Mouse (Mus musculus) CH12.LX (cell line): ENCODE results near the gene Spc25. TPM values are rescaled to one million over a fixed set of nuclear protein-coding genes. Genes with fewer than 3 reads are reported as not detected.

ENCODE experiments used
- DNase-seq: peaks from one replicate; pipeline ENCODE4 v3.0.0-alpha.2; 2013; ENCODE audit errors: extremely low read depth
- H3K27ac ChIP-seq: 2 replicates; pipeline ENCODE4 v1.5.1; 2012; ENCODE audit warnings: low read depth, mild to moderate bottlenecking, control low read depth, moderate library complexity; ENCODE audit not compliant: insufficient read depth
- H3K27me3 ChIP-seq: replicated peaks from 2 replicates; pipeline ENCODE3; 2012; ENCODE audit warnings: inconsistent platforms
- H3K36me3 ChIP-seq, 2 experiments: replicated peaks in 1 of 2; 2 replicates each; pipeline versions ENCODE3 to v1.6.1; 2012; ENCODE audit warnings: inconsistent platforms in 1 of 2, low read length in 1 of 2, mild to moderate bottlenecking in 1 of 2, mixed read lengths in 1 of 2, moderate library complexity in 1 of 2; ENCODE audit not compliant: control insufficient read depth in 1 of 2, insufficient read depth in 1 of 2
- H3K4me1 ChIP-seq, 2 experiments: 2 replicates each; pipeline ENCODE4 v1.6.1; 2012; ENCODE audit warnings: inconsistent platforms in 1 of 2, moderate library complexity in 1 of 2; ENCODE audit not compliant: insufficient read depth in 2 of 2, control insufficient read depth in 1 of 2
- H3K4me2 ChIP-seq: 2 replicates; pipeline ENCODE4 v1.6.1; 2012; ENCODE audit warnings: low read depth, mild to moderate bottlenecking, control low read depth; ENCODE audit not compliant: poor library complexity, insufficient read depth, severe bottlenecking
- H3K4me3 ChIP-seq, 3 experiments: fragments of 150-350 bp in 1 of 3; sonication (generic) in 1 of 3; replicated peaks in 1 of 3; 2 replicates each; pipeline versions ENCODE3 to v1.5.1; 2011 to 2012; ENCODE audit warnings: low read depth in 2 of 3, low read length in 2 of 3, mild to moderate bottlenecking in 2 of 3, moderate library complexity in 2 of 3, control low read depth in 1 of 3, improper control_type of control experiment in 1 of 3, inconsistent platforms in 1 of 3, mixed read lengths in 1 of 3; ENCODE audit not compliant: poor library complexity in 1 of 3
- H3K79me2 ChIP-seq: replicated peaks from 2 replicates; pipeline ENCODE4 v1.6.1; 2012; ENCODE audit warnings: mild to moderate bottlenecking, moderate library complexity; ENCODE audit not compliant: control insufficient read depth, poor library complexity, insufficient read depth, severe bottlenecking; ENCODE audit errors: extremely low read depth
- H3K9ac ChIP-seq: 2 replicates; pipeline ENCODE4 v1.6.1; 2012; ENCODE audit warnings: low read depth, mild to moderate bottlenecking, control low read depth, moderate library complexity; ENCODE audit not compliant: insufficient read depth
- H3K9me3 ChIP-seq: replicated peaks from 2 replicates; pipeline ENCODE3; 2012; ENCODE audit warnings: low read length, inconsistent platforms, mixed read lengths
- BHLHE40 ChIP-seq: IDR thresholded peaks from 2 replicates; pipeline ENCODE4 v1.6.1; 2011; ENCODE audit warnings: mild to moderate bottlenecking, low read depth, low read length, improper control_type of control experiment
- CHD1 ChIP-seq: IDR thresholded peaks from 2 replicates; pipeline ENCODE4 v1.6.1; 2012; ENCODE audit warnings: low read depth, low read length, improper control_type of control experiment, inconsistent platforms
- CHD2 ChIP-seq: IDR thresholded peaks from 2 replicates; pipeline ENCODE4 v1.6.1; 2011; ENCODE audit warnings: low read length, improper control_type of control experiment
- CTCF ChIP-seq, 2 experiments: IDR thresholded peaks in 1 of 2; conservative IDR thresholded peaks in 1 of 2; 2 replicates each; pipeline ENCODE4 v1.5.1; 2011 to 2012; ENCODE audit warnings: low read depth in 2 of 2, low read length in 2 of 2, improper control_type of control experiment in 1 of 2, inconsistent platforms in 1 of 2, mild to moderate bottlenecking in 1 of 2, moderate library complexity in 1 of 2
- E2F4 ChIP-seq: IDR thresholded peaks from 2 replicates; pipeline ENCODE4 v1.6.1; 2011; ENCODE audit warnings: low read depth, low read length, improper control_type of control experiment; ENCODE audit not compliant: insufficient replicate concordance
- ELF1 ChIP-seq: IDR thresholded peaks from 2 replicates; pipeline ENCODE4 v1.6.1; 2014; ENCODE audit warnings: low read depth, mild to moderate bottlenecking, inconsistent platforms, low read length, improper control_type of control experiment
- HCFC1 ChIP-seq: IDR thresholded peaks from 2 replicates; pipeline ENCODE4 v1.6.1; 2012; ENCODE audit warnings: low read depth, mild to moderate bottlenecking, inconsistent platforms, low read length, improper control_type of control experiment
- IRF4 ChIP-seq: IDR thresholded peaks from 2 replicates; pipeline ENCODE4 v1.6.1; 2014; ENCODE audit warnings: low read depth, mild to moderate bottlenecking, inconsistent platforms, low read length, improper control_type of control experiment
- MAFK ChIP-seq: IDR thresholded peaks from 2 replicates; pipeline ENCODE4 v1.6.1; 2011; ENCODE audit warnings: low read length, improper control_type of control experiment; ENCODE audit not compliant: insufficient replicate concordance
- MYC ChIP-seq: IDR thresholded peaks from 2 replicates; pipeline ENCODE4 v1.6.1; 2011; ENCODE audit warnings: low read depth, mild to moderate bottlenecking, improper control_type of control experiment, low read length
- POLR2AphosphoS2 ChIP-seq: IDR thresholded peaks from 2 replicates; pipeline ENCODE4 v1.6.1; 2011; ENCODE audit warnings: low read depth, low read length, improper control_type of control experiment
- RAD21 ChIP-seq: IDR thresholded peaks from 2 replicates; pipeline ENCODE4 v1.6.1; 2011; ENCODE audit warnings: low read depth, mild to moderate bottlenecking, low read length, improper control_type of control experiment, moderate library complexity
- TBP ChIP-seq: conservative IDR thresholded peaks from 2 replicates; pipeline ENCODE4 v1.6.1; 2011; ENCODE audit warnings: low read depth, low read length, improper control_type of control experiment
- UBTF ChIP-seq: IDR thresholded peaks from 2 replicates; pipeline ENCODE4 v1.6.1; 2012; ENCODE audit warnings: low read depth, mild to moderate bottlenecking, inconsistent platforms, low read length, improper control_type of control experiment, moderate library complexity
- USF2 ChIP-seq: conservative IDR thresholded peaks from 2 replicates; pipeline ENCODE4 v1.6.1; 2011; ENCODE audit warnings: low read depth, low read length, improper control_type of control experiment
- ZMIZ1 ChIP-seq: IDR thresholded peaks from 2 replicates; pipeline ENCODE4 v1.6.1; 2012; ENCODE audit warnings: low read depth, mild to moderate bottlenecking, inconsistent platforms, low read length, improper control_type of control experiment
- ZNF384 ChIP-seq: IDR thresholded peaks from 2 replicates; pipeline ENCODE4 v1.6.1; 2012; ENCODE audit warnings: low read depth, low read length, improper control_type of control experiment, inconsistent platforms
- dilution Hi-C: fragments of 300-500 bp; cut with MboI; formaldehyde crosslinking; loops from 2 replicates; pipeline ENCODE4 v1.14.3; 2020; ENCODE audit warnings: low sequenced_read_pairs; ENCODE audit not compliant: extremely low pct_unique_long_range_greater_than_20kb, extremely low pct_ligation_motif_present
- in situ Hi-C: fragments of 300-500 bp; cut with MboI; formaldehyde crosslinking; loops from 3 replicates; pipeline ENCODE4 v1.14.3; 2019; ENCODE audit warnings: low sequenced_read_pairs, low pct_ligation_motif_present, low pct_unique_long_range_greater_than_20kb, mixed read lengths
- polyA plus RNA-seq: library from polyadenylated mRNA; unstranded; fragments of >175 nt; gene quantifications from 2 replicates; pipeline ENCODE4 v1.2.1, GENCODE M21; 2012; ENCODE audit warnings: low read depth; ENCODE audit not compliant: insufficient read length
- total RNA-seq, 2 experiments: library from RNA; depleted of rRNA; stranded (reverse); fragments of 300-350 nt in 1 of 2; fragments of >200 nt in 1 of 2; gene quantifications; 2 replicates each; pipeline ENCODE4 v1.2.3; 2012 to 2014

The Spc25 gene
- total and polyA plus RNA-seq, 3 experiments, result 31.7 to 67.2 (median 50.0) TPM

DNA sequence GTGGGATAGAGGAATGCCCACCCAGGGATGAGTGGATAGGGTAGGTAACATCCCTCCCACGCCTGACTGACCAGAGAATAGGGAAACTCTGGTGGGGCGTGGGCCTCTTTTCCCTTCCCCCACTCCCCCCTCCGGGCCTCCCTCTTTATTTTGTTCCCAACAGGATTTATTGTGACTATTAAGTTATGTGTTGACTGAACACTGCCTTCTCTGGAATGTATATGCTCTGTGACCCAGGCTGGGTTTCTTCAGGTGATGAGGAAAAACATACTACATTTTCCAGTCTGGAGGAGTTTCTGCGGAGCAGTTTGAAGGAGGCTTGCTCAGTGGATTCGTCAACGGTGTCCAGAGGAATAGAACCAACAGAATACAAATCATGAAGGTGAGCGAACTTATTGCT is 4.8 kb upstream of the Spc25 start, which contains the start of gene G6pc2:
TSS of gene G6pc2 (plus strand) at position 301 of the 400 bp plus-strand sequence.
- H3K36me3 ChIP-seq, result no peaks in the 10 kb centered on the region
- H3K79me2 ChIP-seq, result no peaks in the 10 kb centered on the region
- H3K4me3 ChIP-seq, result no peak within 1 kb of the TSS
- no peaks in the 10 kb centered on the region for H3K27me3 ChIP-seq
- dilution Hi-C loops, result no loop called here
- in situ Hi-C loops, result no loop called here
- no peak within 1 kb of the TSS for H3K27ac ChIP-seq
- H3K4me2 ChIP-seq, result no peak within 1 kb of the TSS
- no peak for TF ChIP-seq ELF1
- TF ChIP-seq RAD21, result no peak
- no peak for TF ChIP-seq HCFC1
- TF ChIP-seq MAFK, result no peak
- H3K9me3 ChIP-seq, result no peaks in the 10 kb centered on the region
- H3K9ac ChIP-seq, result no peak within 1 kb of the TSS
- no peak for DNase-seq
- no peaks in the 10 kb centered on the region for H3K4me1 ChIP-seq

DNA sequence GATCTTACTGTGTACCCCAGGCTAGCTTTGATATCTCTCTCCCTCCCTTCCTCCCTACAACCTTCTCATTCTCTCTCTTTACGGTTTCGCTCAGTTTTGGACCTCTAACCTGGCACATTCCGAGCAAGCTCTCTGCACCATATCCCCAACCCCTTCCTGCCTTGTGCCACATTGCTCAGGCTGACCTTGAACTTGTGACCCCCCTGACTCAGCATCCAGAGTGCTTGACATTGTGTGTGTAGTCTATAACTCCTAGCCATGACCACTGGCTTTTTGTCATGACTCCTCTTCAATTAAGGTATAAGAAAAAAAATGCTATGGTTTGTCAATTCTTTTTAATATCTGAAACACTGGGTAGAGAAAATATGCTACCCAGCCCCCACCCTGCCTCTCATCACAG is 3.7 kb upstream of the Spc25 start:
- in situ Hi-C loops, result no loop called here
- Histone ChIP-seq H3K4me3 (no peak overlapping the region), H3K27ac (no peak overlapping the region), H3K36me3 (no peaks in the 10 kb centered on the region), H3K4me2 (no peak overlapping the region), H3K9ac (no peak overlapping the region), H3K4me1 (peaks cover 0 to 4% of the 10 kb centered on the region in 2 experiments; a peak in 2 of 4 replicates), H3K79me2 (peaks cover 9% of the 10 kb centered on the region), H3K9me3 (no peaks in the 10 kb centered on the region), H3K27me3 (no peaks in the 10 kb centered on the region)
- no peak for DNase-seq
- dilution Hi-C loops, result no loop called here
- TF ChIP-seq TBP, result no peak
- no peak for TF ChIP-seq IRF4
- TF ChIP-seq USF2, result no peak
- no peak for TF ChIP-seq BHLHE40
- TF ChIP-seq CTCF (conservative IDR thresholded peaks at IDR 0.05 in 1 of 2, IDR thresholded peaks at IDR 0.05 in 1 of 2; ENCODE audit: low read depth in 2 of 2, low read length in 2 of 2), result no peak
- no peak for TF ChIP-seq CHD1
- no peak for TF ChIP-seq ELF1
- no peak for TF ChIP-seq ZNF384
- no peak for TF ChIP-seq ZMIZ1
- no peak for TF ChIP-seq E2F4
- TF ChIP-seq MYC, result no peak

DNA sequence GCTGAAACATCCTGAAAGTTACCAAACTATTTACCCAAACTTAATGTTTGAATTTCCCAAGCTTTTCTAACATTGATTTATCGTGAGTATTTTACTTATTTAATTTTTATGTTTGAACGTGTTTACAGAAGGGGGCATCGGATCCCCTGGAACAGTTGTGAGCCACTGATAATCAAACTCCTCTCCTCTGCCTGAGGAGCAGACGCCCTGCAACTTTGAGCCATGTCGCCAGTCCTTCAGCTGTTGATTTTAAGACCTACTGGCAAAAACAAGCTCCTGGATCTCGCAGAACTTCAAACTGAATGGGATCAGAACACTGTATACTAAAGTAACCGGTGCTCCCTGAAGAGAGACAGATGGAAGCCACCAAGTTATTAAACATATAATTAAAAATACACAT is 529 bp upstream of the Spc25 start:
- Histone ChIP-seq H3K4me1 (peaks cover 0 to 7% of the 10 kb centered on the region in 2 experiments; a peak in 2 of 4 replicates), H3K4me3 (peak overlapping the region in 2 of 3 experiments; percentile 67 to 96)

More for the DNA sequence above, 529 bp upstream of the Spc25 start:
- Histone ChIP-seq H3K27ac (no peak overlapping the region), H3K4me2 (peak overlapping the region; percentile 53; the same call in 1 of the 2 replicates), H3K9me3 (no peaks in the 10 kb centered on the region), H3K79me2 (peaks cover 12% of the 10 kb centered on the region), H3K27me3 (no peaks in the 10 kb centered on the region), H3K9ac (no peak overlapping the region; the same call in 1 of the 2 replicates), H3K36me3 (peaks cover 9 to 16% of the 10 kb centered on the region in 2 experiments)
- peak; percentile 12 for DNase-seq
- in situ Hi-C loops (no loop called here), dilution Hi-C loops (no loop called here)
- no peak for TF ChIP-seq UBTF
- TF ChIP-seq E2F4, result no peak
- no peak for TF ChIP-seq POLR2AphosphoS2
- TF ChIP-seq CHD2, result no peak
- no peak for TF ChIP-seq ZNF384
